Mouse (Mus musculus): ENCODE data around the gene Fabp1.

The Fabp1 gene

GRCm38 (mm10) chr6:71199612-71200011 lies at the start of gene Fabp1:
TSS of gene Fabp1 (plus strand) at chr6:71199827.
- DNase-seq (ENCODE audit: low spot score in 2 of 2) = no peak

- no peak for DNase-seq (ENCODE audit: low spot score in 2 of 2)
Observed at GRCm38 (mm10) chr6:71151098-71151497, 48.5 kb upstream of the Fabp1 start.

GRCm38 (mm10) chr6:71153486-71153885 lies 46.1 kb upstream of the Fabp1 start:
- DNase-seq (ENCODE audit: low spot score in 2 of 2) = no peak

GRCm38 (mm10) chr6:71154861-71155260 lies 44.8 kb upstream of the Fabp1 start:
- DNase-seq (ENCODE audit: low spot score in 2 of 2) = no peak

- DNase-seq (ENCODE audit: low spot score in 2 of 2) = no peak
Observed at GRCm38 (mm10) chr6:71156674-71157326, 42.8 kb upstream of the Fabp1 start.

GRCm38 (mm10) chr6:71161290-71161689 lies 38.3 kb upstream of the Fabp1 start:
- no peak for DNase-seq (ENCODE audit: low spot score in 2 of 2)

GRCm38 (mm10) chr6:71162269-71162668 lies 37.4 kb upstream of the Fabp1 start:
- DNase-seq (ENCODE audit: low spot score in 2 of 2) = no peak

GRCm38 (mm10) chr6:71164394-71164793 lies 35.2 kb upstream of the Fabp1 start:
- DNase-seq (ENCODE audit: low spot score in 2 of 2) = no peak

GRCm38 (mm10) chr6:71166551-71167169 lies 33.0 kb upstream of the Fabp1 start:
- no peak for DNase-seq (ENCODE audit: low spot score in 2 of 2)

- no peak for DNase-seq (ENCODE audit: low spot score in 2 of 2)
Observed at GRCm38 (mm10) chr6:71172812-71173580, 26.6 kb upstream of the Fabp1 start.

- no peak for DNase-seq (ENCODE audit: low spot score in 2 of 2)
Observed at GRCm38 (mm10) chr6:71180596-71180995, 19.0 kb upstream of the Fabp1 start.

GRCm38 (mm10) chr6:71184941-71185604 lies 14.6 kb upstream of the Fabp1 start:
- no peak for DNase-seq (ENCODE audit: low spot score in 2 of 2)

- no peak for DNase-seq (ENCODE audit: low spot score in 2 of 2)
Observed at GRCm38 (mm10) chr6:71189578-71189977, 10.0 kb upstream of the Fabp1 start.

GRCm38 (mm10) chr6:71190501-71190900 lies 9.1 kb upstream of the Fabp1 start:
- DNase-seq (ENCODE audit: low spot score in 2 of 2) = no peak

- no peak for DNase-seq (ENCODE audit: low spot score in 2 of 2)
Observed at GRCm38 (mm10) chr6:71193151-71193740, 6.4 kb upstream of the Fabp1 start.

GRCm38 (mm10) chr6:71196107-71196506 lies 3.5 kb upstream of the Fabp1 start:
- DNase-seq (ENCODE audit: low spot score in 2 of 2) = no peak

GRCm38 (mm10) chr6:71197636-71198535 lies 1.7 kb upstream of the Fabp1 start:
- no peak for DNase-seq (ENCODE audit: low spot score in 2 of 2)

- DNase-seq (ENCODE audit: low spot score in 2 of 2) = no peak
Observed at GRCm38 (mm10) chr6:71201925-71202324, 2.3 kb downstream of the Fabp1 start.

GRCm38 (mm10) chr6:71203674-71204073 lies 4.0 kb downstream of the Fabp1 start:
- DNase-seq (ENCODE audit: low spot score in 2 of 2) = no peak

GRCm38 (mm10) chr6:71204166-71204565 lies 4.5 kb downstream of the Fabp1 start:
- no peak for DNase-seq (ENCODE audit: low spot score in 2 of 2)

- DNase-seq (ENCODE audit: low spot score in 2 of 2) = no peak
Observed at GRCm38 (mm10) chr6:71208691-71209090, 9.1 kb downstream of the Fabp1 start.

Measured in spleen, postnatal 36 days (tissue).